Mouse (Mus musculus) myocyte (in vitro differentiated cells): ENCODE measurements around the gene Dtx3. TPM values are rescaled to one million over a fixed set of nuclear protein-coding genes. Genes with fewer than 3 reads are reported as not detected.

Source experiments
- H3K27me3 ChIP-seq: one replicate; pipeline ENCODE4 v1.6.1; 2011; ENCODE audit not compliant: control insufficient read depth, insufficient read depth, insufficient read length
- H3K36me3 ChIP-seq: one replicate; pipeline ENCODE4 v1.6.1; 2011; ENCODE audit not compliant: control insufficient read depth, insufficient read depth
- H3K4me2 ChIP-seq: one replicate; pipeline ENCODE4 v1.6.1; 2011; ENCODE audit warnings: low read depth, control low read depth
- H3K4me3 ChIP-seq: one replicate; pipeline ENCODE4 v1.5.1; 2011; ENCODE audit warnings: mild to moderate bottlenecking, control low read depth, moderate library complexity
- H3K79me2 ChIP-seq: one replicate; pipeline ENCODE4 v1.6.1; 2011; ENCODE audit not compliant: control insufficient read depth, insufficient read depth
- H3ac ChIP-seq: one replicate; pipeline ENCODE4 v1.6.1; 2011; ENCODE audit not compliant: control insufficient read depth, insufficient read length
- CEBPB ChIP-seq: IDR thresholded peaks from 2 replicates; pipeline ENCODE4 v1.6.1; 2011; ENCODE audit warnings: mild to moderate bottlenecking, moderate library complexity; ENCODE audit not compliant: poor library complexity, insufficient read depth, severe bottlenecking
- E2F4 ChIP-seq: IDR thresholded peaks from one replicate; pipeline ENCODE4 v1.6.1; 2011; ENCODE audit warnings: mild to moderate bottlenecking, control low read depth, moderate library complexity; ENCODE audit not compliant: insufficient read depth
- MAX ChIP-seq: IDR thresholded peaks from one replicate; pipeline ENCODE4 v1.6.1; 2011; ENCODE audit warnings: low read depth, mild to moderate bottlenecking, control low read depth
- MYOD1 ChIP-seq, 3 experiments: IDR thresholded peaks; one replicate each; pipeline ENCODE4 v1.6.1; 2011; ENCODE audit warnings: control low read depth in 2 of 3, low read depth in 2 of 3, mild to moderate bottlenecking in 2 of 3, moderate library complexity in 1 of 3; ENCODE audit not compliant: insufficient read length in 2 of 3, control insufficient read depth in 1 of 3
- MYOG ChIP-seq, 3 experiments: IDR thresholded peaks; one replicate each; pipeline ENCODE4 v1.6.1; 2011; ENCODE audit warnings: control low read depth in 2 of 3, low read depth in 2 of 3, mild to moderate bottlenecking in 2 of 3; ENCODE audit not compliant: insufficient read length in 2 of 3, control insufficient read depth in 1 of 3, insufficient read depth in 1 of 3
- POLR2A ChIP-seq: IDR thresholded peaks from one replicate; pipeline ENCODE4 v1.6.1; 2011; ENCODE audit warnings: low read depth, mild to moderate bottlenecking, control low read depth, moderate library complexity; ENCODE audit not compliant: insufficient read length
- POLR2AphosphoS2 ChIP-seq: IDR thresholded peaks from one replicate; pipeline ENCODE4 v1.6.1; 2011; ENCODE audit warnings: low read depth, control low read depth; ENCODE audit not compliant: insufficient read length
- REST ChIP-seq: IDR thresholded peaks from one replicate; pipeline ENCODE4 v1.6.1; 2011; ENCODE audit warnings: mild to moderate bottlenecking, control low read depth, moderate library complexity; ENCODE audit not compliant: insufficient read depth, insufficient read length
- SRF ChIP-seq: IDR thresholded peaks from one replicate; pipeline ENCODE4 v1.6.1; 2011; ENCODE audit warnings: low read depth; ENCODE audit not compliant: control insufficient read depth, insufficient read length
- TCF12 ChIP-seq: IDR thresholded peaks from one replicate; pipeline ENCODE4 v1.6.1; 2011; ENCODE audit warnings: mild to moderate bottlenecking, control low read depth; ENCODE audit not compliant: poor library complexity, insufficient read depth, severe bottlenecking
- TCF3 ChIP-seq: IDR thresholded peaks from one replicate; pipeline ENCODE4 v1.6.1; 2011; ENCODE audit warnings: low read depth, control low read depth; ENCODE audit not compliant: insufficient read length
- USF1 ChIP-seq: IDR thresholded peaks from one replicate; pipeline ENCODE4 v1.6.1; 2011; ENCODE audit warnings: low read depth, mild to moderate bottlenecking, control low read depth, moderate library complexity
- polyA plus RNA-seq: library from polyadenylated mRNA; unstranded; fragments of >200 nt; fragmentation: generic; extraction: Trizol; gene quantifications from one replicate; pipeline ENCODE4 v1.2.1, GENCODE M21; 2012; ENCODE audit warnings: missing spikeins

Gene Dtx3
- polyA plus RNA-seq, 1 experiment, result 42.4 TPM

GRCm38 (mm10) chr10:127179871-127180694 is 15.4 kb downstream of the Dtx3 start, which contains the start of gene Slc26a10:
Gene Slc26a10 (minus strand): TSS chr10:127180645.
- H3ac ChIP-seq, result no peak within 1 kb of the TSS
- no peaks in the 10 kb centered on the region for H3K79me2 ChIP-seq
- no peaks in the 10 kb centered on the region for H3K36me3 ChIP-seq
- H3K4me2 ChIP-seq, result no peak within 1 kb of the TSS
- no peak within 1 kb of the TSS for H3K4me3 ChIP-seq
- TF ChIP-seq SRF (no peak), MYOD1 (IDR thresholded peaks at IDR 0.05; ENCODE audit: control insufficient read depth in 1 of 3, insufficient read length in 2 of 3, low read depth in 2 of 3) (no peak), CEBPB (no peak), TCF12 (no peak), E2F4 (no peak), MYOG (IDR thresholded peaks at IDR 0.05; ENCODE audit: control insufficient read depth in 1 of 3, insufficient read depth in 1 of 3, insufficient read length in 2 of 3, low read depth in 2 of 3) (no peak), POLR2AphosphoS2 (no peak), POLR2A (no peak), MAX (no peak), TCF3 (no peak), USF1 (no peak), REST (no peak)
- no peaks in the 10 kb centered on the region for H3K27me3 ChIP-seq

GRCm38 (mm10) chr10:127178286-127179027 is 17.1 kb downstream of the Dtx3 start:
- Histone ChIP-seq H3K79me2 (no peaks in the 10 kb centered on the region), H3ac (no peak overlapping the region), H3K36me3 (no peaks in the 10 kb centered on the region), H3K27me3 (no peaks in the 10 kb centered on the region), H3K4me2 (peak overlapping the region; percentile 73), H3K4me3 (peak overlapping the region; percentile 18)
- TF ChIP-seq MYOD1 (IDR thresholded peaks at IDR 0.05; ENCODE audit: control insufficient read depth in 1 of 3, insufficient read length in 2 of 3, low read depth in 2 of 3) (peak in 1 of 3 experiments; percentile 2), SRF (no peak), MYOG (IDR thresholded peaks at IDR 0.05; ENCODE audit: control insufficient read depth in 1 of 3, insufficient read depth in 1 of 3, insufficient read length in 2 of 3, low read depth in 2 of 3) (peak in 1 of 3 experiments; percentile 14), USF1 (no peak)

- Histone ChIP-seq H3K4me2 (peak overlapping the region; percentile 73), H3K27me3 (no peaks in the 10 kb centered on the region), H3K4me3 (peak overlapping the region; percentile 18), H3ac (no peak overlapping the region), H3K79me2 (no peaks in the 10 kb centered on the region), H3K36me3 (no peaks in the 10 kb centered on the region)
- TF ChIP-seq POLR2A, result no peak
- TF ChIP-seq POLR2AphosphoS2, result no peak
Measured at GRCm38 (mm10) chr10:127177719-127178118, 17.8 kb downstream of the Dtx3 start.

- Histone ChIP-seq H3ac (no peak overlapping the region), H3K27me3 (no peaks in the 10 kb centered on the region), H3K4me3 (peak overlapping the region; percentile 18), H3K4me2 (peak overlapping the region; percentile 73), H3K36me3 (no peaks in the 10 kb centered on the region), H3K79me2 (no peaks in the 10 kb centered on the region)
- no peak for TF ChIP-seq TCF3
- no peak for TF ChIP-seq POLR2AphosphoS2
- no peak for TF ChIP-seq MYOG (IDR thresholded peaks at IDR 0.05; ENCODE audit: control insufficient read depth in 1 of 3, insufficient read depth in 1 of 3, insufficient read length in 2 of 3, low read depth in 2 of 3)
- TF ChIP-seq MAX, result no peak
- no peak for TF ChIP-seq E2F4
- no peak for TF ChIP-seq TCF12
- no peak for TF ChIP-seq USF1
- no peak for TF ChIP-seq SRF
- no peak for TF ChIP-seq MYOD1 (IDR thresholded peaks at IDR 0.05; ENCODE audit: control insufficient read depth in 1 of 3, insufficient read length in 2 of 3, low read depth in 2 of 3)
- TF ChIP-seq REST, result no peak
- TF ChIP-seq CEBPB, result no peak
- no peak for TF ChIP-seq POLR2A
Measured at GRCm38 (mm10) chr10:127177235-127177634, 18.3 kb downstream of the Dtx3 start.

GRCm38 (mm10) chr10:127176756-127177155 is 18.8 kb downstream of the Dtx3 start:
- peak overlapping the region; percentile 18 for H3K4me3 ChIP-seq
- no peaks in the 10 kb centered on the region for H3K27me3 ChIP-seq
- no peaks in the 10 kb centered on the region for H3K36me3 ChIP-seq
- H3K79me2 ChIP-seq, result no peaks in the 10 kb centered on the region
- peak overlapping the region; percentile 73 for H3K4me2 ChIP-seq
- TF ChIP-seq MYOG (IDR thresholded peaks at IDR 0.05; ENCODE audit: control insufficient read depth in 1 of 3, insufficient read depth in 1 of 3, insufficient read length in 2 of 3, low read depth in 2 of 3), result no peak
- H3ac ChIP-seq, result no peak overlapping the region
